Mouse (Mus musculus): ENCODE results near the gene Prkg2.

Prkg2 gene

DNA sequence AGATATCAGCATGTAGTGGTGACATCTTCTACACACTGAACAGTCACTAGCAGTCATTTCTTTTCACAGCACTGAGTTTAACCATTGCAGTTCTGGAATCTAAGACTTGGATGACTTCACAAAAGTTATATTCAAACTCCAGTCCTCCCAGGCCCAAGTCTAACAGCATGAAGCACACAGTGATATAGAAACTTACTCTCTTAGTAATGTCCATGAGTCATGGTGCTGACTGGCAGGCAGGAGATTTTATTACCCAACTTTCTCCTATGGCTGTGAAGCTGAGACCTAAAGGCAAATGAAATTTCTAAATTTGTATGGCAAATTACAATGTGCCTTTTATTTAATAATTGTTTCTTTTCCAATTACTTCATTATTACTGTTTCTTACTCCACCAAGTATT, 139.2 kb downstream of the Prkg2 start:
- DNase-seq = no peak

DNA sequence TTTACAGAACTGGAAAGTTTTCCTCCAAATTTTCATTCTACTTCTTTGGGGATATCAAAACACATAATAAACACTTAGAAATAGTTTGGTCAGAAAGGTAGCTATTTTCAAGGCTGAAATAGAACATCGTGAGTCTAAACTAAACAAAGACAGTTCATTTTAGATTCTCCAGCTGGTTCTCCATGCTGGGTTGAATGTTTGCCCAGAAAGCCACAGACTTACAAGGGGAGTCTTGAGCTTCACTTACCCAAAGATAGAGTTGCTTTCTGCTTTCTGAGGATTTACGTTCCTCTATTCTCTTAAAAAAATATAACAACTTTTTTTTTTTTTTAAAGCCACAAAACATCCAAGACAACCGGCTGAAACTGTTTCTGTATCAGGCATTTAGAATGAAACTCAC, 142.9 kb downstream of the Prkg2 start:
- no peak for DNase-seq

DNA sequence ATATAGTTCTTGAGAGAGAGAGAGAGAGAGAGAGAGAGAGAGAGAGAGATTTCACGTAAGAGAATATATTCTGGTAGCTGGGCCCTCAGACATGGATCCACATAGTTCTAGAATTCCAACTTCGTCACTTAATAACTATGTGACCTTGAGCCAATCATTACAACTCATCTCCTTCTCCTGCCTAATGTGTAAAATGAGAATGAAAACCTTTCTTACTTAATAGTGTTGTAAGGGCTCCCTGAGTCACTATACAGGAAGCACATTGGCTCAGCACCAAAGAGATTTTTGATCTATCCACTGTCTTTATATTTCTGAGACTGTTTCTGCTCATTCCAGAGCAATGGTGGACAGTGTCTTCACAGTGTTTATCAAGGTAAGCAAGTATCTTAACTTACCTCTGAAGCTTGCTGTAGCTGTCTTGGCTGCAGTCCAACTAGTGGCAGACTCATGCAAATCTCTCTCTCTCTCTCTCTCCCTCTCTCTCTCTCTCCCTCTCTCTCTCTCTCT, 146.6 kb downstream of the Prkg2 start:
- DNase-seq = no peak

DNA sequence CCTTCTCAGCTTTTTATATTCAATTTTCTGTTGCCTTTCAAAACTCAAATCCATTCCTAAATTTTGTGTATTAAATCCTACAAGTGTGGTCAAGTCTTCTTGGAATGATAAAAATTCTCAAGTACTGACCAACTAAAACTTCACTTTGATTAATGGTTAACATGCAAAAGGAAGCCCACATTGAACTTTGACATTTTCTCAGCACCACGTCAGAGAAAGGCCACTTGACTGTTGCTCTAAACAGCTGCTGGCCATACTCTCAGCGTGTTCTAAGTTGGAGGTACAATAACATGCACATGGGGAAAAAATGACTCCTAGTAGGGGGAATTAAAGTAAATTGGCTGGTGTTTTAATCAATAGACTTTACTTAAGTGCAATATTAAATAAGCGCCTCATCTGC, 155.1 kb downstream of the Prkg2 start:
- no peak for DNase-seq
